In the genomic region with DNA sequence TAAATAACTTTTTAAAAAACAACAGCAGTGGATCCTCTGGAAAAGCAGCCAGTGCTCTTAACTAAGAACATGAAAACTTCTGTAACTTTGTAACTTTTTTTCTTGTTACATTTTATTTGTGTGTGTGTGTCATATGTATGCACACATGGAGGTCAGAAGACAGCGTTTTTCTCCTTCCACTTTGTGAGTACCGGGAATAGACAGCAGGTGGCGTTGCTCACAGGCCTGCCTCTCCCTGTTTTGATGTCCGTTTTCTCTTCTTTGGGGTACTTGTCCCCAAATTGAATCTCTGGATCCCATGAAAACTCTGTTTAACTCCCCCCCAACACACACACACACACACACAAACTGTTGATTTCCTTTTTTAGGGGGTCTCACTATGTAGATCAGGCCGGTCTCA, we compare ENCODE assay signal across 13 mouse cellular contexts. TPM values are rescaled to one million over a fixed set of nuclear protein-coding genes. Genes with fewer than 3 reads are reported as not detected.
A peak's percentile ranks its signal among the peaks of the same experiment; 100 is the strongest.
DNase-seq lines count a peak whose midpoint lies in the region; ATAC-seq and TF ChIP-seq lines count a peak whose summit lies in the region.
"Had no signal": no experiment of that assay in that cellular context is flagged by ENCODE, and none has a peak within 500 bp of the region (broad histone marks: within the 10 kb centered on the region; RNA-seq: fewer than 3 reads in every experiment).

No protein-coding gene starts in this region.

- 34% methylated on average over 5 of the region's 5 CpGs for WGBS in intestine, postnatal 0 days
- WGBS in intestine, embryonic 15.5 days = 34% methylated on average over 5 of the region's 5 CpGs
- WGBS in thymus, adult 2 months = 80% methylated on average over 5 of the region's 5 CpGs
- WGBS in stomach, postnatal 0 days = 44% methylated on average over 5 of the region's 5 CpGs

- no peak overlapping the region for H3K27ac ChIP-seq in intestine, postnatal 0 days (ENCODE audit: low read depth, low read length)
- H3K27ac ChIP-seq in intestine, embryonic 15.5 days = no peak overlapping the region
- H3K27ac ChIP-seq in thymus, adult 2 months (ENCODE audit: control insufficient read depth, insufficient read depth, low read length) = no peak overlapping the region
- H3K27ac ChIP-seq in stomach, postnatal 0 days (replicated peaks) = no peak overlapping the region

- H3K9ac ChIP-seq in intestine, postnatal 0 days (ENCODE audit: low read depth, low read length) = no peak overlapping the region
- H3K9ac ChIP-seq in intestine, embryonic 15.5 days = no peak overlapping the region
- no peak overlapping the region for H3K9ac ChIP-seq in stomach, postnatal 0 days (ENCODE audit: low read length)

- H3K4me3 ChIP-seq in intestine, postnatal 0 days (ENCODE audit: low read depth, low read length) = no peak overlapping the region
- H3K4me3 ChIP-seq in intestine, embryonic 15.5 days (replicated peaks) = no peak overlapping the region
- no peak overlapping the region for H3K4me3 ChIP-seq in thymus, adult 2 months (ENCODE audit: control insufficient read depth, insufficient read depth, low read length)
- no peak overlapping the region for H3K4me3 ChIP-seq in stomach, postnatal 0 days (ENCODE audit: low read depth, low read length)

- peak; percentile 47 for DNase-seq in CD4-positive, CD25-positive, alpha-beta regulatory T cell, adult 2 months (ENCODE audit: low read depth, low spot score)
- DNase-seq in thymus, postnatal 0 days (ENCODE audit: low spot score) = peak; percentile 40
- no peak for DNase-seq in thymus, adult 2 months
- DNase-seq in stomach, postnatal 0 days (ENCODE audit: low spot score) = no peak
- no peak for DNase-seq in right cerebral cortex, adult 18-20 months
- DNase-seq: cerebellum, postnatal 10 days; heart, adult 18-20 months; heart, postnatal 4 days; kidney, adult 9 months; spleen, adult 18-20 months had no signal

- H3K27me3 ChIP-seq in intestine, postnatal 0 days (replicated peaks; ENCODE audit: control insufficient read depth, insufficient read depth, low read length) = no peaks in the 10 kb centered on the region
- no peaks in the 10 kb centered on the region for H3K27me3 ChIP-seq in intestine, embryonic 15.5 days (replicated peaks)
- H3K27me3 ChIP-seq in thymus, adult 2 months (ENCODE audit: control insufficient read depth, insufficient read depth, low read length) = no peaks in the 10 kb centered on the region
- H3K27me3 ChIP-seq in stomach, postnatal 0 days (ENCODE audit: control insufficient read depth, insufficient read depth, low read length) = no peaks in the 10 kb centered on the region

- H3K9me3 ChIP-seq in intestine, postnatal 0 days (ENCODE audit: control insufficient read depth) = no peaks in the 10 kb centered on the region
- no peaks in the 10 kb centered on the region for H3K9me3 ChIP-seq in intestine, embryonic 15.5 days
- no peaks in the 10 kb centered on the region for H3K9me3 ChIP-seq in stomach, postnatal 0 days (ENCODE audit: control insufficient read depth, low read length)

- no peak for TF ChIP-seq POLR2A in thymus, adult 2 months (IDR thresholded peaks at IDR 0.05; ENCODE audit: control insufficient read depth, extremely low read depth, insufficient read depth, low read length, poor library complexity)

- no peak overlapping the region for H3K4me2 ChIP-seq in intestine, postnatal 0 days (replicated peaks; ENCODE audit: low read depth)
- no peak overlapping the region for H3K4me2 ChIP-seq in intestine, embryonic 15.5 days (replicated peaks)
- H3K4me2 ChIP-seq in stomach, postnatal 0 days (replicated peaks; ENCODE audit: low read depth) = no peak overlapping the region

- no peaks in the 10 kb centered on the region for H3K36me3 ChIP-seq in intestine, postnatal 0 days (ENCODE audit: control insufficient read depth, insufficient read depth)
- H3K36me3 ChIP-seq in intestine, embryonic 15.5 days = no peaks in the 10 kb centered on the region
- H3K36me3 ChIP-seq in thymus, adult 2 months (ENCODE audit: control insufficient read depth, insufficient read depth, low read length) = no peaks in the 10 kb centered on the region
- no peaks in the 10 kb centered on the region for H3K36me3 ChIP-seq in stomach, postnatal 0 days (ENCODE audit: control insufficient read depth, insufficient read depth, low read length)

- ATAC-seq in CD4-positive, CD25-positive, alpha-beta regulatory T cell, adult 4 months = no peak
- ATAC-seq in intestine, postnatal 0 days = no peak
- no peak for ATAC-seq in intestine, embryonic 15.5 days
- ATAC-seq in stomach, postnatal 0 days (ENCODE audit: low FRiP score, low TSS enrichment) = no peak

- TF ChIP-seq CTCF in intestine, postnatal 0 days (IDR thresholded peaks at IDR 0.05; ENCODE audit: low read depth) = peak; percentile 64
- TF ChIP-seq CTCF in thymus, adult 2 months (IDR thresholded peaks at IDR 0.05; ENCODE audit: borderline replicate concordance, control insufficient read depth, extremely low read depth, insufficient read depth, low read length, poor library complexity) = no peak
- TF ChIP-seq CTCF in stomach, postnatal 0 days (IDR thresholded peaks at IDR 0.05; ENCODE audit: low read depth) = peak; percentile 62

- no peak for TF ChIP-seq EP300 in stomach, postnatal 0 days (optimal IDR thresholded peaks at IDR 0.05)

- H3K4me1 ChIP-seq in intestine, postnatal 0 days (replicated peaks; ENCODE audit: control insufficient read depth, insufficient read depth, low read length) = no peaks in the 10 kb centered on the region
- H3K4me1 ChIP-seq in intestine, embryonic 15.5 days (replicated peaks) = peaks cover 10% of the 10 kb centered on the region; the same call in 1 of the 2 replicates
- H3K4me1 ChIP-seq in thymus, adult 2 months (replicated peaks; ENCODE audit: control insufficient read depth, insufficient read depth, low read length) = no peaks in the 10 kb centered on the region
- no peaks in the 10 kb centered on the region for H3K4me1 ChIP-seq in stomach, postnatal 0 days (replicated peaks; ENCODE audit: control insufficient read depth, insufficient read depth)

RNA-seq across cellular contexts. Expression of gene Car6, which starts 12.8 kb away (rescaled TPM):
- not detected for polyA plus RNA-seq in CD4-positive, CD25-positive, alpha-beta regulatory T cell, adult 4 months (2017; shearing (Covaris generic))
- not detected in 2 replicates for polyA plus RNA-seq in intestine, postnatal 0 days (2015; fragmentation: Nextera tagmentation; extraction: Ambion mirVana)
- not detected in 2 replicates for polyA plus RNA-seq in intestine, embryonic 15.5 days (2015; fragmentation: Nextera tagmentation; extraction: Ambion mirVana)
- 0.30 and 0.93 TPM in 2 replicates for polyA plus RNA-seq in thymus, postnatal 0 days (2015; fragmentation: Nextera tagmentation; extraction: Ambion mirVana)
- 0.31 and 0.40 TPM in 2 replicates for polyA plus RNA-seq in thymus, adult 2 months (2012; rRNA removed)
- 0.06 TPM in 1 of 2 replicates, not detected in the other for polyA plus RNA-seq in stomach, postnatal 0 days (2015; fragmentation: Nextera tagmentation; extraction: Ambion mirVana)

RNA-seq across cellular contexts. Expression of gene Eno1, which starts 22.6 kb away (rescaled TPM):
- 1,000 to 10,000 TPM in 1 of 2 experiments, 100 to 1,000 TPM in 1; 733 to 1,178 TPM for polyA plus RNA-seq in CD4-positive, CD25-positive, alpha-beta regulatory T cell, adult 4 months (2017; shearing (Covaris generic))
- polyA plus RNA-seq in intestine, postnatal 0 days (2015; fragmentation: Nextera tagmentation; extraction: Ambion mirVana) = 644 and 733 TPM in 2 replicates
- polyA plus RNA-seq in intestine, embryonic 15.5 days (2015; fragmentation: Nextera tagmentation; extraction: Ambion mirVana) = 1,894 and 1,951 TPM in 2 replicates
- 700 and 780 TPM in 2 replicates for polyA plus RNA-seq in thymus, postnatal 0 days (2015; fragmentation: Nextera tagmentation; extraction: Ambion mirVana)
- 296 and 344 TPM in 2 replicates for polyA plus RNA-seq in thymus, adult 2 months (2012; rRNA removed)
- polyA plus RNA-seq in stomach, postnatal 0 days (2015; fragmentation: Nextera tagmentation; extraction: Ambion mirVana) = 636 and 733 TPM in 2 replicates

Comparison
In these comparisons a context has a peak if more than half of its experiments do, and no peak if none do; other contexts are left out.
1. DNase-seq: peak in CD4-positive, CD25-positive, alpha-beta regulatory T cell, adult 2 months (single experiment) and thymus, postnatal 0 days (single experiment); none in thymus, adult 2 months (single experiment), stomach, postnatal 0 days (single experiment) and right cerebral cortex, adult 18-20 months (single experiment).